Mouse (Mus musculus): Measurements from ENCODE around the gene Szrd1.

DNA sequence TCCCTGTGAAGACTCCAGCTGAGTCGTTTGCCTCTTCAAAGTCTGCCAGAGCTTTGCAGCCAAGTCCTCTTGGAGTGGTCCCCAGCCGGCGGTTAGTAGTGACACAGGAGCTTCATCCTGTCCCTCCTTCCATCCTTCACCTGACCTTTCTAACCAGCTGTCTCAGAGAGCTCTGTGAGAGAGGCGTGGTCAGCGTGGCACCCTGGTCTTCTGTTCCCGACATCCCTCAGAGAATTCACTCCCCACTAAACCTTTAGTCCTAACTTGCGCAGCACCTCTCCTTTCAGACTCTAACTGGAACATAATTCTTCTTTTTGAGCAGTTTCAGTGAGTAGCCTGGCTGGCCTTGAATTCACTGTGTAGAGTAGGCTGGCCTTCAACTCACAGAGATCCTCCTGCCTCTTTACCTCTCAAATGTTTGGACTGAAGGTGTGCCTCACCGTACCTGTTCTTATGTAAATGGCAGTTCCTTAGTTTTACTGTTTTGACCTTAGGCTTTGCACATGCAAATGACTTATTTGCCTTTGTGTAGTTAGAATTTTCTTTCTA is 26.2 kb upstream of the Szrd1 start:
- TF ChIP-seq TAL1 (IDR thresholded peaks at IDR 0.05; ENCODE audit: low read length) = no peak
- no peak for TF ChIP-seq GATA1 (IDR thresholded peaks at IDR 0.05; ENCODE audit: low read length)
